Mouse (Mus musculus) granulocyte monocyte progenitor cell, adult 5-6 weeks (primary cell): ENCODE data around the gene Arhgap45. TPM values are rescaled to one million over a fixed set of nuclear protein-coding genes. Genes with fewer than 3 reads are reported as not detected.

Source experiments
- ATAC-seq: replicated peaks from 2 replicates; pipeline ENCODE4 v1.8.0; 2016; ENCODE audit warnings: mild to moderate bottlenecking, moderate TSS enrichment, inconsistent platforms; ENCODE audit not compliant: poor library complexity, severe bottlenecking
- total RNA-seq, 2 experiments: library from RNA; stranded (forward) in 1 of 2; stranded (reverse) in 1 of 2; fragments of 200-712, 200-1000 nt in 1 of 2; fragments of >200 nt in 1 of 2; fragmentation: Nextera tagmentation in 1 of 2; gene quantifications; 2 replicates each; pipeline ENCODE4 v1.2.3; 2014 to 2017

The Arhgap45 gene
- total RNA-seq, 2 experiments from 2014 or later, result 109 to 120 TPM

GRCm38 (mm10) chr10:80013609-80014008 lies 2.8 kb upstream of the Arhgap45 start:
- ATAC-seq, result no peak

- no peak for ATAC-seq
These were observed 1.8 kb upstream of the Arhgap45 start for GRCm38 (mm10) chr10:80014484-80015290.

- ATAC-seq, result no peak
These were observed 870 bp upstream of the Arhgap45 start for GRCm38 (mm10) chr10:80015583-80015982.

GRCm38 (mm10) chr10:80016931-80017330 lies 478 bp downstream of the Arhgap45 start:
- peak; percentile 33 for ATAC-seq

- peak; percentile 57 for ATAC-seq
These were observed 908 bp downstream of the Arhgap45 start for GRCm38 (mm10) chr10:80017361-80017760.

- ATAC-seq, result no peak
These were observed 1.3 kb downstream of the Arhgap45 start for GRCm38 (mm10) chr10:80017771-80018170.

- peak; percentile 10 for ATAC-seq
These were observed 2.4 kb downstream of the Arhgap45 start for GRCm38 (mm10) chr10:80018739-80019297.

GRCm38 (mm10) chr10:80019471-80020131 lies 3.1 kb downstream of the Arhgap45 start:
- ATAC-seq, result no peak

GRCm38 (mm10) chr10:80020191-80020590 lies 3.7 kb downstream of the Arhgap45 start:
- no peak for ATAC-seq

- ATAC-seq, result no peak
These were observed 4.3 kb downstream of the Arhgap45 start for GRCm38 (mm10) chr10:80020603-80021319.

GRCm38 (mm10) chr10:80021320-80021641 lies 4.8 kb downstream of the Arhgap45 start:
- no peak for ATAC-seq

GRCm38 (mm10) chr10:80022164-80022563 lies 5.7 kb downstream of the Arhgap45 start:
- no peak for ATAC-seq

GRCm38 (mm10) chr10:80022806-80023205 lies 6.4 kb downstream of the Arhgap45 start:
- ATAC-seq, result no peak

GRCm38 (mm10) chr10:80023758-80024157 lies 7.3 kb downstream of the Arhgap45 start:
- ATAC-seq, result no peak

GRCm38 (mm10) chr10:80024229-80025043 lies 8.0 kb downstream of the Arhgap45 start:
- peak; percentile 71 for ATAC-seq

- ATAC-seq, result no peak
These were observed 8.5 kb downstream of the Arhgap45 start for GRCm38 (mm10) chr10:80025044-80025347.

GRCm38 (mm10) chr10:80025463-80025862 lies 9.0 kb downstream of the Arhgap45 start:
- ATAC-seq, result no peak

GRCm38 (mm10) chr10:80025889-80026288 lies 9.4 kb downstream of the Arhgap45 start:
- peak; percentile 43 for ATAC-seq

GRCm38 (mm10) chr10:80027681-80028520 lies 11.4 kb downstream of the Arhgap45 start:
- no peak for ATAC-seq
